Mouse (Mus musculus) gastrocnemius, adult 18-20 months (tissue): ENCODE results near the gene Fam120a. TPM values are rescaled to one million over a fixed set of nuclear protein-coding genes. Genes with fewer than 3 reads are reported as not detected.

ENCODE experiments used
- DNase-seq: peaks from one replicate; pipeline ENCODE4 v3.0.0; 2021; ENCODE audit warnings: low spot score
- total RNA-seq, 2 experiments: library from RNA; stranded (reverse); gene quantifications; 2 replicates each; pipeline ENCODE4 v1.2.3; 2021

The Fam120a gene
- total RNA-seq, 2 experiments from 2014 or later = 109 to 116 TPM

DNA sequence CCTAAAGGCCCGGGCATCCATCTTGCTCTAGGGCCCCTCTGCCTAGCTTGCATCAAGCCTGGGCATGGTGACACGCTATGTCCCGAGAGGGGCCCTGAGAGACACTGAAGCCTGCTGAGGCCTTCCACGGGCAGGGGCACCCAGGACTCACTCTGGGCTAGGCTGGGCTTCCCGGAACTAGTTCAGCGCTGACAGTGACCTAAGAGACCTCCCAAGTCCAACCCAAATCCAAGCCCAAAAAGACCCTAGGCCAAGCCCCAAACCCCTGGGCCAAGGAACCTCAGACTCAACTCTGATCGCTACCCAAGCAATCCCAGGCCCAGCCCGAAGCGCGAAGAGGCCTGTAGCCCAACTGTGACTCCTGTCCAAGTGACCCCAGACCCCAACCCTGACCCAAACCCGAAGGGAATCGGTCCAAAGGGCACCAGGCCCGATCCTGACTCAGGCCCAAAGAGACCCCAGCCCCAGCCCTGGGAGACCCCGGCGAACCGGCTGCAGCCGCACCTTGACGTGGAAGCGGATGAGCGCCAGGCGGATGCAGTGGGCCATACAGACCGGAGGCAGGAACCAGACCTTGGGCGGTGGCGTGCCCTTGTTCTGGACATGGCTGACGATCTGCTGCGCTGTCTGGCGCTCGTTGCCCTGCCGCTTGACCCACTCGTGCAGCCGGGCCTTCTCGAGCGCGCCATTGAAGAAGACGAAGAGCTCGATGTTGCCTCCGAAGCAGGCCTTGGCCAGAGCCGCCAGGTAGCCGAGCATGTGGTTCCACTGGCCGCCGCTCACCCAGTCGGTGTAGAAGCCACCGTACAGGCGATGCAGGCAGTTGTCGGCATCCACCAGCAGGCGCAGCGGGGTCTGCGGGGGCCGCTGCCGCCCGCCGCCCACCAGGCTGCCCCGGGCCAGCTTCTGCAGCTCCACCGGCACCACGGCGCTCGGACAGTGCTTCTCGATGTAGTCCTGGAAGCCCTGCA lies 681 bp downstream of the Fam120a start:
- peak; percentile 34 for DNase-seq

DNA sequence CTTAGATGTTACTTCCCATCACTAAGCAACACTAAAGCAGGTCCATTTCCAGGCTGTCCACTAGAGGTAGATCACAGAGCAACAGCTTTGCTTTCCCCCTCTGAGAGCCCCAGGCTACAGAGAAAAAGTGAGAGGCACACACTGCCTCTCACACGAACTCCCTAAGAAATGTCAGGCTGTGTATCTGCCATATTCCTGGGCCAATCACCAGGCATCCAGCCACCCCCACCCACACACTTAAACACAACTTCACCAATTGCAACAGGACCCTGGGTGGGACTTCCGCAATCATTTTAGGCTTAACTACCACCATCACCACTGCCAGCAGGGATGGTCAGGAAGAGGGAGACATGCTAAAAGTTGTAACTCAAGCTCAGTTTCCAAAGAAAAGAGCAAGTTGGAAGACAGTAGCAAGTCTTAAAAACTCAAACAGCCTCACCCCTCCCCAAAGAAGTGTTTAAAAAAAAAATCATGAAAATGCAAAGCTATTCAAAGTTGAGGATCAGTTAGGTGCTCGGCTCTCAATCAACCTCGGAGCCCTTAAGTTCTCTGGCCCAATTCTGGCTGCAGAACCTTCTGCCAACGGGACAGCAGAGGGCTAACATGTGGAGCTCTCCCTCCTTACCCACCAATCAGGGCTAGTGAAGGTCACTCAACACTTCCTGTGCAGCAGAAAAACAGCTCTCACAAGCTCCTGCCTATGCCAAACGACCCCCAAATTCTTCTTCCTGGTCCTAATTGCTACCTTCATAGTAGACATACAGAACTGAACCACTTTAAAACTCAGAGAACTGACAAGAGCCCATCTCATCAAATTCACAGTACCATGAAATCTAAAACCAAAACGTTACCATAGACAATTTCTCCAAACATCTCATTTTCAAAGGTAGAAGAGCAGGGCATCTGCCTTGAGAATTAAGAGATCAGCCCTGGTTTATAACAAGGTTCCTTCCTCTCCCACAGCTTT lies 2.0 kb downstream of the Fam120a start:
- peak; percentile 65 for DNase-seq

DNA sequence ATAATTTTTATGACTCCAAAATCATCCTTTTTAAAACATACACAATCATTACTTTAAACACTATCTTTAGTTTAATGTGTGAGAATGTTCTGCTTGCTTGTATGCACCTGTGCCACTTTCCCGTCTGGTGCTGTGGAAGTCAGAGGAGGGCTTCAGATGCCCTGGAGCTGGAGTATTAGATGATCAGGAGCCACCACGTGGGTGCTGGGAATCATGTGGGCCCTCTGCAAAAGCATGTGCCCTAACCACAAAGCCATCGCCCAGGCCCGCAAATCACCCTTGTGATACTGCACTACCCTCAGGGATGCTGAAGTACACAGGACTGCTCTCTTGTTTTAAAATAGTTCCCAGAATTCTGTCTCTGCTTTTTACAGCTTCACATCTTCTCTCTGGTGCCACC lies 3.0 kb downstream of the Fam120a start:
- no peak for DNase-seq

DNA sequence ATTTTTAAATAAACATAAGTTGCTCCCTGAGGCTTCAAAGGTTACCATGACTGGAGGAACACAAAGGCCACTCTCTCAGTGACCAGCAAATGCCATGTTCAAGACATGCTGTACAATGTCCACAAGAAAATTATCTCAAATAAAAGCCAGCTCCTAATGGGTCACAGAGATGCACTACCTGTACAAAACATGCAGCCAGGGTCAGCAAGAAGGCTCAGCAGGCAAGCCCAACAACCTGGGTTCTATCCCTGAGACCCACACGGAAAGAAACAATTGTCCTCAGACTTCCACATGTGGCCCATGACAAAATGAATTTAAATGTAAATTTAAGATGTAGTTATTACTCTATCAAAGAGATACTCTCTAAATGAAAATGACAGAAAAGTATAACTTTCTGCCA lies 4.7 kb downstream of the Fam120a start:
- no peak for DNase-seq

DNA sequence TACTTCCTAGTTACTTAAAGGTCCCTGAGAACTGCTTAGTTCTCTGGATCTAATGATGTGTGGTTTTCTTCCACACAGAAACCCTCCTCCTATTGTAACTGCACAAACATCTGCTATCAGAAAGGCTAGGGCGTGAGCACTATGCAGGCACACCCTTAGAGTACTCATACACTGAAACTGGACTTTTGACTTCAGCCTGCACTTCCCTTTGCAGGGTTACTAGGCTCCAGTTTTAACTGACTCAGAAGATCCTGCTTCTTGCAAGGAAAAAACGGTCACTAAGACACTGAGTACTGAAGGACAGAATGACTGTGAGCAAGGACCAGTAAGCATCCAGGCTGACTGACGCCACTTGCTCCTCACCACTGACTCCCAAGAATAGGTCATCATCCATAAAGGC lies 5.3 kb downstream of the Fam120a start:
- no peak for DNase-seq

DNA sequence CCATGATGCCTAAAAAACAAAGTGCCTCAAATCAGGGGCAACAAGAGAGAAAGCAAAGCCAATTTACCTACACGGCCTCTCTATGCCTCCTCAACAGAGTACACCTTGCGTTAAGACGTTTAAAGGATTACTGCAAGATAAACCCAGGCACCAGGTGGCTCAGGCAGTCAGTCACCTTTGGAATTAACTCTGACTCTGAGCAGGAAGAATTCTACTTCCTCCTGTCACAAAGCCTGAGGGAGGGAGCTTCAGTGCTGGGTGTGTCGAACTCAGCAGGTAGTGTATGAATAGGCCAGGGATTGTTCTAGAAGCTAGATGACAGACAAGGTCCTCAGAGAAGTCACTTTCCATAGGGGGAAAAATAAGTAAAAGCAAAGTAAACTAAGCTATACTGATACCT lies 9.2 kb downstream of the Fam120a start:
- no peak for DNase-seq

DNA sequence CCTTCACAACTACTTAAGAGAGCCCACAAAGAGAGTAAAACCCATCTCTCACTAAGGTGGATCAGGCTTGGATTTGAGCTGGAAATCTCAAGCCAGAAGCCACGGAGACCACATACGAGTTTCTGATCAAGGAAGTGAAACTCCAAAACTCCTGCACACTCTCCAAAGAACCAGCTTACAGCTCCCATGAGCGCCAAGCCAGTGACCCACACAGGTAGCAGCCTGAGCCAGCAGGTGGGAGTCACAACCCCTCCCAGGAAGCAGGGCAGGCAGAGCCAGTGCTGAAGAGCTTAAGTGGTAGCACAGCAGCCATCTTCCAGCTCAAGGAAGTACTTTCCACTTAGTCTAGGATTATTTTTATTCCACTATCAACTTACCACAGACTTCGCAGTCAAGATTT lies 13.0 kb downstream of the Fam120a start:
- no peak for DNase-seq

DNA sequence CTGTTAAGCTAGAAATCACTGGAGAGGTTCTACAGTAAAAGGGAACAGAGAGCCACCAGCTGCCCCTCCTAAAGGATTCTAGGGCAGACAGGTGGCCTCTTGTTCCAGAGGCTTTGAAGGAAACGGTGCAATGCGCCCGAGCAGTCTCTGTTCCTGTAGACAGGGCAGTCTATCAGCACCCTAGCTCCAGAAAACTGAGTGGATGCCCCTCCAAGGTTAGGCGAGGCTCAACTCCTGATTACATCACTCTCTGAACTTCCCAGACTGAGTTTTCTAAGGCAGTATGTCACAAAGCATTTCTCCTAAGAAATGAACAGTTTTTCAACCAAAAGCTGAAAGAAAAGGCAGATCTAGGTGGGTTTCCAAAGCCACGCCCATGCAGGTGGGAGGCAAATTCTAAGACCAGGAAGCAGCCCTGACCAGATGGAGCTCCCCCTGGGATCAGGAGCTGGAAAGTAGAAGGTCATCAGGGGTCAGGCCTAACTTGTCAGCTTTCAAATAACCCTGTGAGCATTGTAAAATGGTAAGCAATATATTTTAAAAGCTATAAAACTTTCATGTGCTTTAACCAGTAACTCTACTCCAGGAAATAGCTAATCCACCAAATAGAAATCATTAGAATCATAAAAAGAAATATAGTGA lies 17.1 kb downstream of the Fam120a start:
- no peak for DNase-seq

DNA sequence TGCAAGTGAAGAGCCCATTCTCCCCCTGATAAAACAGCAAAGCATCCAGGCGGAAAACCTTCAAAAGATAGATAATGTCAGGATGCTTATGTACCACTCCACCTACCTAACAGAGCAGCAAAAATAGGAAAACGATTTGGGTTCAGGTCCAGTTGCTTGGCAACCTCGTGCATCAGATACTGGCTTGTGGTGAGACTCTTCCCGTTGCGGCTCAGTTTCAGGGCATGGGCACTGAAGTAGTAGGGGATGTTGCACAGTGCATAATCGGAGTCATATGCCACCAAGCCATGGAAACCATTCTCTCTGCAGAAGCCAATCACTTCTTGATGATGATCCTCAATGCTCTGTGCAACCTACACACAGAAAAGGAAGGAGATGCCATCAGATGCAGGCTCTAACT lies 18.9 kb downstream of the Fam120a start:
- DNase-seq = no peak

DNA sequence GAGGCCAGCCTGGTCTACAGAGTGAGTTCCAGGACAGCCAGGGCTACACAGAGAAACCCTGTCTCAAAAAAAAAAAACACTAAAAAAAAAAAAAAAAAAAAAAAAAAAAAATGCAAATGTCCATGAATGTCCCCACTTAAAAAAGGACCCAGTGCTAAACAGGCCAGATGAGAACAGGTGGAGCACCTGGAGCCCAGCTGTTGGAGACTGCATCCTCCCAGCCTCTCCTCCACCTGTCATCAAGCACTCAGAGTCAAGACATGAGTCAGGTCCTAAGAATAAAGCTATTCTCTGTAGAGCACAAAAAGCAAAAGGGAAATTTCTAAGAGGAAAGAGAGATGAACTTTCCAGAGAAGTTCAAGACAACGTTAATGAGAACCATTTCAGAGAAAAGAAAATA lies 23.2 kb downstream of the Fam120a start:
- no peak for DNase-seq

DNA sequence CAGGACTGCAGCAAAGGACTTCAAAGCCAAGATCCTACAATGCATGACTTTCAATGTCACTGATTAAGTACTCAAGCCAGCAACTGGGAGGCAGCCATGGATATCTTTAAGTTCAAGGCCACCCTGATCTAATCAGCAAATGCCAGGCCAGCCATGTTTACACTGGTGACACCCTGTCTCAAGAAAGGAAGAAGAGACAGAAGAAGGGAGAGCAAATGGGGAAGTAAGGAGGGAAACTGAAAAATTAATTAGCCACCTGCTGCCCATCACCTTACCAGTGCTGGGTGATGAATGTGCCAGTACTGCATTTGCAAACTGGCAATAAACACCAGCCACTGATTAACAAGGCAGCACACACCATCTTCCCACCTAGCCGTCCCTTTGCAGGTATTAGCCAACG lies 25.3 kb downstream of the Fam120a start:
- DNase-seq = no peak

DNA sequence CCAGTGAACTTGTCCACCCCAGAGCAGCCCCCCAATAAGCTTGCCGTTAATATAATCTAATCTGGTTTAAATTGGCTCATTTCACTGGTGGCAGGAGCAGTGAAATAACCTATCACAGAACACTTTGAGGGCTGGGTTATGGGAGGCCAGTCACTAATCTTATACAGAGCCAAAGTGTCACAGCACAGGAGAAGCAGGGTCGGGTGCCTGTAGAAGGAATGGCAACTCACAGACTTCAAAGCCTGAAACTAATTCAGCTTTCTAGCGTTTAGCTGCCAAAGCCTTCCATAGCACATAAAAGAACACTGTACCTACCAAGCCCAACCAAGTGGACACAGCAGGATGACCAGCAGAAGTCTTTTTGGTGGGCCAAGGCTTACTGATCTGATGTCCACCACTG lies 26.0 kb downstream of the Fam120a start:
- DNase-seq = no peak

DNA sequence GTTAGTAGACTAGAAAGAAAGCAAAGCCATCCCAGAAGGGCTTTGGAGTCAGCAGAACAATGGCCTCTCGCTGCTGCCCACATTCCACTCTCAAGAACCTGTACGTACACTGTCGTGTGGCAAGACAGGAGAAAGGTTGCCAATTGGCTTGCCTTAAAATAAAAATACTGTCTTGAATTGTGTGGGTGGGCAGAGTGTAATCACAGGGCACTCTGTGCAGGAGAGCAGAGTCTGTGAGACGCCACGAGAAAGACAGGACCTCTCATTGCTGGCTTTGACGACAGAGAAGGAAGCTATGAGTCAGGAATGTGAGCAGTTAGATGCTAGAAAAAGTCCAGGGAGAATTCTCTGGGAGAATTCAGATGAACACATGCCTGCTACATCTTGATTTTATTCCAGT lies 33.2 kb downstream of the Fam120a start:
- no peak for DNase-seq

DNA sequence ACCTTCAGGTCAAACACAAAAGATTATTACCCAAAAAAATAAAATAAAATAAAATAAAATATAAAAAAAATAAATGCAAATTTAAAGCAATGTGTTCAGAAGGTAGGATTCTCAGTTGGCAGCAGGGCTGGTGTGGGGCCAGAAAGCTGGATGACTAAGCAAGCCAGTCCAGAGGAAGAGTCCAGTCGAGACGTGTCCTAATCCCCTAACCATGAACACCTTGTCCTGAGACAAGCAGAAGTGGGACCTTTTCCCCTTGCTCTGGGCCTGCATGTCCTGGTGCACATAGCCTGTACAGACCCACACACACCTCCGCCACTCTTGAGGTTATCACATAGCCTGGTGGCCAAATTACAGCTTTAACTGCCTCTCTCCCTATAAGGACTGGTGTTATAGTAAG lies 35.1 kb downstream of the Fam120a start:
- no peak for DNase-seq

DNA sequence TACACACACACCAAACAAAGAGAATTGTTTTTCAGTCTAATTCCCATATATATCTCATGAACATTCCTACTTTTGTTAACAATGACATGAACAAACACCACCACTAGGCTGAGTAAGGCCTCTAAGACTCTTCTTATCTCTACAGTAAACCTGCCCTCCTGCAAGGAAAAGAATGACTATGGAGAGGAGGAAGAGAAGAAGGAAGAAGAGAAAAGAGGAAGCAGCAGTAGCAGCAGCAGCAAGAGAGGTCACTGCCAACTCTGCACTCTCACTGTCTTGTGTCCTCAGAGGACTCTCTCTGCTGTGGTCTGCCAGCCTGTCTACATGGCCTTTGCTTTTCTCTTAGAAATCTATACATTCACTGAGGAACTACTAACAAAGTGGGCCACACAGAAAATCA lies 36.1 kb downstream of the Fam120a start:
- DNase-seq = no peak

DNA sequence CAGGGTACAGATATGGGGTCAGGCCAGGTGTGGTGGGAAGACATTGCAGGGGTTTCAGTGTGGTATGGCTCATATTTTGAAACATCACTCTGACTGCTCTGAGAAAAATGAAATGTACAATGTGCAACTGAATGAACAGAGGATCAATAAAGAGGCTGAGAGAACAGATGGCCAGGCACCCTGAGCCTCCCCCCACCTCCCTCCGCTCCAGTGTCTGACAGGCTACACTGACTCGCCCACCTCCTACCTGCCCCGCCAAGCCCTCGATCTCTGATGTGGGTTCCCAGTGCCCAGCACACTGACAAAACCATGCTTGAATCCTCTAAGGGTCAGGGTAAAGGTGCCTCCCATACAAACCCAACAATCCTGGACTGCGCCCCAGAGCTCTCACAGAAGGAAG lies 36.6 kb downstream of the Fam120a start:
- DNase-seq = no peak

DNA sequence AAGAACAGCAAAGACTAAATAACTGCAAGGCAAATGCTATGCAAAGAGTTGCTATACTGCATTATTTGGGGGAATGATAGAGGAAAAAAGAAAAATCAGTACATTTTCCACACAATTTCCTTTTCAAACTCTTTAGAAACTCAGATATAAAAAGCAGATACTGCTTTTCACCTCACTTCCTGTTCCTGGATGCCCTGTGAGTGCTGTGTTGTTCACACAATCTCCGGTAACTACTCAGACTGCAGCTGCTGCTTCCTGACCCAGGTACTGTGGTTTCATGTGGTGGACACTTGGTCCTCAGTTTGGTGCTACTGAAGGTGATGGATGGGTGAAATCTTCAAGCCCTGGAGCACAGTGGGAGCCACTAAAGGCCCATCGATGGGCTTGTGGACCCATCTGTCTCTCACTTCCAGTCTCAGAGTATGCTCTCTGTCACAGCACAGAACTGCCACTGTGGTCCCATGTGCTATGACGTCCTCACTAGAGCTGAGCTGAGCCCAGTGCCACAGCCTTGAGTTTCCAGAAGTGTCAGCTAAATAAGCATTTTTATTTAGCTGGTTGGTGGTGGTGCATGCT lies 38.2 kb downstream of the Fam120a start:
- no peak for DNase-seq

DNA sequence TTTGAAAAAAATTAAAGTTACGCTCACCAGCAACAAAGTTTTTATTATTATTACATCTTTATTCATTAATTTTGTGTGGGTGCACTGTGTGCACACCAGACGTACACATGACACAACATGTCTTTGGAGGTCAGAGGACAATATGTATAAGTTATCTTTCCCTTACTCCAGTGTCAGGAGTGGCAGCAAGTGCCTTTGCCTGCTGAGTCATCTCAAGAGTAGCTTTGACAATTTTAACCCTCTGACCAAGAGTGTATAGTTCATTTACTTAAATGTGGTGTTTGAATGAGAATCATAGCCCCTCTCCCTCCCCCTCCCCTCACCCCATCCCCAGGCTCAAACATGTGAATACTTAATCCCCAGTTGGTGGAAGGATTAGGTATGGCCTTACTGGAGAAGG lies 40.2 kb downstream of the Fam120a start:
- DNase-seq = no peak

DNA sequence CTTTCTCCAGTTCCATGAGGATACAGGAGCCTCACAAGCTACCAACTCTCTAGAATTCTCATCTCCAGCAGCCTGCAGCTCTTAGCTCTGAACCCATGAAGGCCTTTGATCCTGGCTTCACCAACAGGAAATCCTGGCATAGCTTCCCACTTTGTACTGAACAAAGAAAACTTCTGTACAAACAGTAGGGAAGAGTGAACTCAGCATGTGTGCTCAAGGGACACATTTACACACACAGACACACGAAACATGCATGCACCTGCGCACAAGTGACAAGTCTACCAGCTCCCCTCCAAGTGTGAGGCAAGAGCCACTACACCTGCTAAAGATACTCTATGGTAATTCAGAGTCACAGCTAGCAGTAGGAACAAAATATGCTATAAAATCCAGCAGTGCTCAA lies 45.1 kb downstream of the Fam120a start:
- no peak for DNase-seq

DNA sequence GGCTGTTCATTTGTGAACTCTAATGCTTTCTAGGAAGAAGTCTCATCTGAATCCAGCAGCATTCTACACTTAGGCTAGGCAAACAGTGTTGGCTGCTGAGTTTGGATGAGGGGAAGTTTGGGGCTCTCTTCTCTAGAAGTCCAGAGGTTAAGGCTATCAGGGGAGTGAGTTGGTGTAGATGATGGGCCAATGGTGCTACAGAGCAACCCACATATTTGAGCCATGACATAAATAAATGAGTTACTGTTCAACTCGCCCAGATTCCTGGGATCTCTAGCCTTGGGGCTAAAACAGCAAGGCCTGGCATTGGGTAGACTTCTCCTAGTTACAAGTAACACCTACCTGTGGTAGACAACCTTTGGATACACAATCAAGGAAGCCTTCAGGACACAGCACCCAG lies 46.6 kb downstream of the Fam120a start:
- DNase-seq = no peak

DNA sequence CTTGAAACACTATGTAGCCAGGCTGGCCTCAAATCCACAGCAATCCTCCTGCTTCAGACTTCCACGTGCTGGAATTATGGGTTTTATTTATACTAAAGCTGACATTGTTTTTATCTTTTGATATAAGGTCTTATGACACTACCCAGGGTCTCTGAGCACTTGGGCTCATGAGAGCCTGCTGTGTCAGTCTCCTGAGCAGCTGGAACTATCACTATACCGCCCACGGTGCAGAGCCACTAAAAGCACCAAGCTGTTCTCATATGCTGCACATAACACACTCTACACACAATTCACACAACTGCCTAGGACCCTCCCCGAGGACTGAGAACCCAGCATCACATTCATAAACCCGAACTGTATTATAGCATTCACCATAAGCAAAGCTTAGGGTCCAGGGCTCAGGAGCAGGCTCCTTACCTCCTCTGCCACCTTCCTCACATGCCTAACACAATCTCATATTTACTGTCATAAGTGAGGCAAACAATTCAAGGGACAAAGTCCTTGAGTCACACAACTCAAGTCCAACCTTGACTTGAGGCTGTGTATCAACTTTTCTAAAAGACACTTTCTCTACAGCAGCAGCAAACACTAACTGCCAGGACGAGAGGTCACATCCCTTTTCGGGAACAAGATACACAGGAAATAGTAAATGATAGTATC lies 47.9 kb downstream of the Fam120a start:
- DNase-seq = no peak
